Mouse (Mus musculus): ENCODE measurements around the gene Olfr341.

The Olfr341 gene

GRCm38 (mm10) chr2:36482368-36482767 lies at the start of gene Olfr341:
Gene Olfr341 (minus strand): TSS chr2:36482468.
- no peak for DNase-seq (ENCODE audit: low read depth, low spot score)

GRCm38 (mm10) chr2:36524698-36525097 lies 42.4 kb upstream of the Olfr341 start, which contains the start of gene Olfr342:
Gene Olfr342 (plus strand): TSS chr2:36524998.
- DNase-seq (ENCODE audit: low read depth, low spot score): no peak

DNA sequence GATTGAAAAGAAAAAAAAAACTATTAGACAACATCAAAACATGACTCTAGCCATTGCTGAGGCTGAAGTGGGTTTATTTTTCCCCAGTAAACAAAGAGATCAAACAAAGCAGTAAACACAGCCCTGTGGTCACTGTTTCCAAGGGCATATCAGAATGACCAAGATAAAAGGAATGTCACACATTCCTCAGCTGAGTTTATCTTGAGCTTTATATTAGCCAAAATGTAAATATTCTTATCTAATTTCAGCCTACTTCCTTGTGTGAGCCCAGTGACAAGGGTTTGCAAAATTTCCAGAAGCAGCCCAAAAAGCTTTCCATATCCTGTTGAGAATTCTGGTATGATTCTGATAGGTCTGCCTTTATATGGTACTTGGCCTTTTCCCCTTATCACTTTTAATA lies 8.6 kb downstream of the Olfr341 start:
- no peak for DNase-seq (ENCODE audit: low read depth, low spot score)

DNA sequence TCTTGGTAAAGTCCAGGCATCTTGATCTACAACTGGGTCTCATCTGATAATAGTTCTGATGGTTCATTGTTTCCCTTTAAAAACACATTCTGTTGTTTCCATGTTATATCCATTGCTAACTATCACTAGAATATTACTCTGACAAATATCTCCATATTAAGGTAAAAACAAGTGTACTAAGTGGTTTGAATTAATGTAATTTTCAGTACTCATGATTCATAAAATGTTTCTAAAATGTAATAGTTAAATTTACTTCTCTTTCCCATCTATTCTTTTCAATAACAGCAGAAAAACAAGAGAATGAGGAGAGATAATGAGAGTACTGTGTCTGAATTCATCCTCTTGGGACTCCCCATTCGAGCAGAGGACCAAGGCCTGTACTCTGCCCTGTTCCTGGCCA lies 30.0 kb downstream of the Olfr341 start, which contains the start of gene Olfr340:
TSS of gene Olfr340 (plus strand) at position 301 of the 400 bp plus-strand sequence.
- DNase-seq (ENCODE audit: low read depth, low spot score): no peak
